Comparison of ENCODE assay signal across 12 mouse cellular contexts in genomic region chr12:6930726-6931125, GRCm38 (mm10).
A peak's percentile ranks its signal among the peaks of the same experiment; 100 is the strongest.
DNase-seq lines count a peak whose midpoint lies in the region.
"Had no signal": no experiment of that assay in that cellular context is flagged by ENCODE, and none has a peak within 500 bp of the region (broad histone marks: within the 10 kb centered on the region; RNA-seq: fewer than 3 reads in every experiment).

No protein-coding gene starts in this region.

- peak; percentile 4 for DNase-seq in layer of hippocampus, adult 9-11 months
- DNase-seq in layer of hippocampus, adult 9-10 months (ENCODE audit: low spot score), result no peak
- peak; percentile 38 for DNase-seq in right cerebral cortex, adult 18-20 months
- no peak for DNase-seq in right cerebral cortex, postnatal 4 days
- DNase-seq in right cerebral cortex, postnatal 14 days, result peak; percentile 11
- DNase-seq in thymus, postnatal 10 days (ENCODE audit: low spot score in 2 of 2), result no peak
- DNase-seq: adrenal gland, postnatal 10 days; cerebellum, adult 11-12 months; cerebellum, adult 9-10 months; cerebellum, postnatal 25 days; heart, adult 2 months; heart, postnatal 14 days had no signal

Comparison
In these comparisons a context has a peak if more than half of its experiments do, and no peak if none do; other contexts are left out.
1. DNase-seq: peak in layer of hippocampus, adult 9-11 months (single experiment), right cerebral cortex, adult 18-20 months (single experiment) and right cerebral cortex, postnatal 14 days (single experiment); none in layer of hippocampus, adult 9-10 months (single experiment), right cerebral cortex, postnatal 4 days (single experiment) and thymus, postnatal 10 days (0 of 2).